Mouse (Mus musculus): Measurements from ENCODE around the gene Slc12a4. TPM values are rescaled to one million over a fixed set of nuclear protein-coding genes. Genes with fewer than 3 reads are reported as not detected.

Gene Slc12a4
- total RNA-seq, 1 experiment, result 70.1 TPM

DNA sequence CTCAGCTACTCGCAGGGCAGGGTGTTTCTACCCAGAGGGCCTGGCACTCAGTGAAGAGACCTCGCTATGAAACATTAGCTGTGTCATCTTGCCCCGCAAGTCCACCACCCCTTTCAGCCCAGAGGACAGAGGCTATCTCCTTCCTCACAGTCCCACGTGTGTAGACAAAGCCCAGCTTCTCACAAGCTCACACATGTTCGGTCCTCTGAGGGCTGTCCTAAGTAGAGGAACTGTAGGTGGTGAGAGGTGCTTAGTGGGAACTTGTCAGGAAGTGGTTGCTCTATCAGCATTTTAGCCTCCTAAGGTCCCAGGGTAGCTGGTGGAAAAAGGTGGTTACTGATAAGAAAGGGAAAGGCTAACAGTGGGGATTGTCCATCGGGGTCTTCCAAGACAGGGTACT, 30.8 kb downstream of the Slc12a4 start:
- TF ChIP-seq MAFK (IDR thresholded peaks at IDR 0.05; ENCODE audit: insufficient read depth, low read depth, low read length), result no peak
- TF ChIP-seq ZC3H11A (IDR thresholded peaks at IDR 0.05; ENCODE audit: borderline replicate concordance, low read depth, low read length), result no peak
- TF ChIP-seq ZNF384 (IDR thresholded peaks at IDR 0.05; ENCODE audit: low read depth, low read length), result no peak
- no peak for TF ChIP-seq HCFC1 (IDR thresholded peaks at IDR 0.05; ENCODE audit: borderline replicate concordance, insufficient read depth, low read length)
- TF ChIP-seq CHD2 (IDR thresholded peaks at IDR 0.05; ENCODE audit: low read depth, low read length), result no peak
- DNase-seq (ENCODE audit: low read depth, low spot score), result no peak
- no peak overlapping the region for H3K9ac ChIP-seq (ENCODE audit: insufficient read depth, low read depth, low read length, poor library complexity, severe bottlenecking)
- H3K36me3 ChIP-seq (ENCODE audit: control insufficient read depth, insufficient read depth, low read length, poor library complexity, severe bottlenecking), result no peaks in the 10 kb centered on the region; the same call in 1 of the 2 replicates
- H3K9me3 ChIP-seq (ENCODE audit: control insufficient read depth, insufficient read depth, low read depth, low read length), result no peaks in the 10 kb centered on the region
- in situ Hi-C loops (cut with MboI; ENCODE audit: low sequenced_read_pairs in 2 of 2, unreplicated experiment in 2 of 2), result no loop called here
- no peak overlapping the region for H3K4me3 ChIP-seq (ENCODE audit: insufficient read depth in 1 of 2, low read depth in 1 of 2, low read length in 2 of 2, poor library complexity in 1 of 2, severe bottlenecking in 1 of 2)
- H3K27ac ChIP-seq (ENCODE audit: insufficient read depth, low read depth, low read length, poor library complexity, severe bottlenecking), result no peak overlapping the region
- peaks cover 0 to 6% of the 10 kb centered on the region in 2 experiments; a peak in 2 of 4 replicates for H3K4me1 ChIP-seq (ENCODE audit: control insufficient read depth in 2 of 2, insufficient read depth in 2 of 2, low read length in 2 of 2, poor library complexity in 1 of 2)

DNA sequence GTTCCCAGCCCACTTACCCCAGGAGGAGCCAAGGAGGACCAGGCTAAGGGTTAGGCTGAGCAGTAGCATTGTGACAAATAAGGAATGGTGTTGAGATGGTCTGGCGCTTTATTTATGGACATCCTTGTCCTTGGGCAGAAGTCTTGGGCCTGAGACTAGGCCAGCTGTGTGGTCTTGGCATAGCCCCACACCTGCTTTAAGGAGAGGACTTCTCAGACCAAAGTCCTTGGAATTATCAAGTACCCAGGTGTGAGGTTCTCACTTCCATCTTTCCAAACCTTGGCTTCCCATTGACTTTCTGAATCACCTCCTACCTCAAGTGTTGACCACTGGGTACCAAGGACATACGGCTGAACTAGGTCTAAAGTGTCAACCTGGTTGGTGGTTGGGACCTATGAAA, 32.1 kb downstream of the Slc12a4 start, which contains the start of gene Ctrl:
Gene Ctrl, minus strand, starts transcription at position 101 of the 400 bp plus-strand sequence.
- Histone ChIP-seq H3K4me3 (ENCODE audit: insufficient read depth in 1 of 2, low read depth in 1 of 2, low read length in 2 of 2, poor library complexity in 1 of 2, severe bottlenecking in 1 of 2) (no peak within 1 kb of the TSS), H3K36me3 (ENCODE audit: control insufficient read depth, insufficient read depth, low read length, poor library complexity, severe bottlenecking) (no peaks in the 10 kb centered on the region; the same call in 1 of the 2 replicates), H3K4me1 (ENCODE audit: control insufficient read depth in 2 of 2, insufficient read depth in 2 of 2, low read length in 2 of 2, poor library complexity in 1 of 2) (peaks cover 0 to 6% of the 10 kb centered on the region in 2 experiments; a peak in 3 of 4 replicates), H3K9ac (ENCODE audit: insufficient read depth, low read depth, low read length, poor library complexity, severe bottlenecking) (no peak within 1 kb of the TSS), H3K27ac (ENCODE audit: insufficient read depth, low read depth, low read length, poor library complexity, severe bottlenecking) (no peak within 1 kb of the TSS), H3K9me3 (ENCODE audit: control insufficient read depth, insufficient read depth, low read depth, low read length) (no peaks in the 10 kb centered on the region)
- TF ChIP-seq MAFK (IDR thresholded peaks at IDR 0.05; ENCODE audit: insufficient read depth, low read depth, low read length) (no peak), ZNF384 (IDR thresholded peaks at IDR 0.05; ENCODE audit: low read depth, low read length) (no peak), ZC3H11A (IDR thresholded peaks at IDR 0.05; ENCODE audit: borderline replicate concordance, low read depth, low read length) (no peak)
- no peak for DNase-seq (ENCODE audit: low read depth, low spot score)
- in situ Hi-C loops (cut with MboI; ENCODE audit: low sequenced_read_pairs in 2 of 2, unreplicated experiment in 2 of 2), result no loop called here

DNA sequence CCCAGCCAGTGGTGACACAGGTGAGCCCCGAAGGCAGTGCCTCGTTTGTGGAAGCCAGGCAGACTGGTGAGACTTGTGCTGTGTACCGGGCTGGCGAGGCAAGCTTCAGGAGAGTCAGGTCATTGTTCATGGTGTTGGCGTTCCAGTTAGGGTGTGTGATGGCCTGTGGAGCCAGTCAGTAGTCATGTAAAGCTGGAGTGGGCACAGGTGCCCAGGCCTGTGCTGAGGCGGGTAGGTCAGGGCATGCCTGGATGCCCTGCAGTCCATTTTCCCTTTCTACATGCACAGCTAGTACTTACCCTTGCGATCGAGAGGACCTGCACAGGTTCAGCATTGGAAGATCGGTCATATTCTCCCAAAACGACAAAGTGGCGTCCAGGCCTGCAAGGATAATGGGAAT, 33.4 kb downstream of the Slc12a4 start:
- H3K4me3 ChIP-seq (ENCODE audit: insufficient read depth in 1 of 2, low read depth in 1 of 2, low read length in 2 of 2, poor library complexity in 1 of 2, severe bottlenecking in 1 of 2), result no peak overlapping the region
- TF ChIP-seq ZC3H11A (IDR thresholded peaks at IDR 0.05; ENCODE audit: borderline replicate concordance, low read depth, low read length) (no peak), MAFK (IDR thresholded peaks at IDR 0.05; ENCODE audit: insufficient read depth, low read depth, low read length) (no peak)
- H3K9ac ChIP-seq (ENCODE audit: insufficient read depth, low read depth, low read length, poor library complexity, severe bottlenecking), result no peak overlapping the region

DNA sequence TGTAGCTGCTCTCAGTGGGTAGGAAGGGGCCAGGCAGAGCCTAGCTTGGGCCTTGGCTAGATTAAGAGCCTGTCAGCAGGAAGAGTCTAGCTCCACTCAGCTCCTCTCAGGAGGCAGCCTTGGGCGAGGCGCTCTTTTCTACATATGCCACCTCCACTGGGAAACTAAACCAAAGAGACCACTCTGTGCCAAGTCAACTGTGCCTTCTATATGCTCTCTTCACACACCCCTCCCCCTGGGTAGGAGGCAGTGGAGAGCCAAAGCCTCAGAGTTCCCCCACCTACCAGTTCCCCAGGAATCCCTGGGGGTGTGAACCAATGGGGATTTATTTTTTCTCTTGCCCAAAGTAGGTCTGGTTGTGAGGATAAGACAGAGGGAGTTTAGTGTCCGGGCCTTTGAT, 34.6 kb downstream of the Slc12a4 start:
- in situ Hi-C loops (cut with MboI; ENCODE audit: low sequenced_read_pairs in 2 of 2, unreplicated experiment in 2 of 2), result no loop called here
- H3K36me3 ChIP-seq (ENCODE audit: control insufficient read depth, insufficient read depth, low read length, poor library complexity, severe bottlenecking), result peaks cover 2% of the 10 kb centered on the region; the same call in 1 of the 2 replicates

More for the DNA sequence above, 33.4 kb downstream of the Slc12a4 start:
- H3K9me3 ChIP-seq (ENCODE audit: control insufficient read depth, insufficient read depth, low read depth, low read length), result no peaks in the 10 kb centered on the region
- in situ Hi-C loops (cut with MboI; ENCODE audit: low sequenced_read_pairs in 2 of 2, unreplicated experiment in 2 of 2), result no loop called here
- no peak overlapping the region for H3K27ac ChIP-seq (ENCODE audit: insufficient read depth, low read depth, low read length, poor library complexity, severe bottlenecking)
- no peak for DNase-seq (ENCODE audit: low read depth, low spot score)
- H3K36me3 ChIP-seq (ENCODE audit: control insufficient read depth, insufficient read depth, low read length, poor library complexity, severe bottlenecking), result no peaks in the 10 kb centered on the region; the same call in 1 of the 2 replicates
- peaks cover 0 to 6% of the 10 kb centered on the region in 2 experiments; a peak in 3 of 4 replicates for H3K4me1 ChIP-seq (ENCODE audit: control insufficient read depth in 2 of 2, insufficient read depth in 2 of 2, low read length in 2 of 2, poor library complexity in 1 of 2)

DNA sequence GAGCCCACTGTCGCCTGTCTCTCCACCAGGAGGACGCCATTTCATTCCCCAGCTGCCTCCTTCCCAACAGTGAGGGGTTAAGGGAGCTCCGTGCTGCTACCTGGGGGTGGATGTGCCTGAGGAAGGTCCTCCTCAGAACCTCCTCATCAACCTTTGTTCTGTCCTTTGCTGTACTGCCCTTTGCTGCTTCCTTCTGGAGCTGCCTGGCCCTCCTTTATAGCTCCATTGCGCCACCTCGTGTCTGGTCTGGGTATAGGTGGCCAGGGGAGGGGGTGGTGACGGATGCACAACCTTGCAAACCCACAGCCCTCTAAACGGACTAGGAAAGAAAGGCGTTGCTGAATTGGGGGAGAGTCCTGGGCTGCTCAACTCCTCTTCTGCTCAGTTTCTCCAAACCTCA, 35.3 kb downstream of the Slc12a4 start:
- no peak overlapping the region for H3K27ac ChIP-seq (ENCODE audit: insufficient read depth, low read depth, low read length, poor library complexity, severe bottlenecking)
- H3K9me3 ChIP-seq (ENCODE audit: control insufficient read depth, insufficient read depth, low read depth, low read length), result no peaks in the 10 kb centered on the region
- H3K36me3 ChIP-seq (ENCODE audit: control insufficient read depth, insufficient read depth, low read length, poor library complexity, severe bottlenecking), result peaks cover 2% of the 10 kb centered on the region; the same call in 1 of the 2 replicates
- no peak overlapping the region for H3K9ac ChIP-seq (ENCODE audit: insufficient read depth, low read depth, low read length, poor library complexity, severe bottlenecking)
- DNase-seq (ENCODE audit: low read depth, low spot score), result peak; percentile 76
- in situ Hi-C loops (cut with MboI; ENCODE audit: low sequenced_read_pairs in 2 of 2, unreplicated experiment in 2 of 2), result no loop called here
- no peak overlapping the region for H3K4me3 ChIP-seq (ENCODE audit: insufficient read depth in 1 of 2, low read depth in 1 of 2, low read length in 2 of 2, poor library complexity in 1 of 2, severe bottlenecking in 1 of 2)
- TF ChIP-seq HCFC1 (IDR thresholded peaks at IDR 0.05; ENCODE audit: borderline replicate concordance, insufficient read depth, low read length) (no peak), ZC3H11A (IDR thresholded peaks at IDR 0.05; ENCODE audit: borderline replicate concordance, low read depth, low read length) (0 out of 2 replicates have a peak, but pooled peaks have one; percentile 44)
- peaks cover 0 to 3% of the 10 kb centered on the region in 2 experiments; a peak in 2 of 4 replicates for H3K4me1 ChIP-seq (ENCODE audit: control insufficient read depth in 2 of 2, insufficient read depth in 2 of 2, low read length in 2 of 2, poor library complexity in 1 of 2)

More for the DNA sequence above, 34.6 kb downstream of the Slc12a4 start:
- TF ChIP-seq ZNF384 (IDR thresholded peaks at IDR 0.05; ENCODE audit: low read depth, low read length) (no peak), HCFC1 (IDR thresholded peaks at IDR 0.05; ENCODE audit: borderline replicate concordance, insufficient read depth, low read length) (no peak), ZC3H11A (IDR thresholded peaks at IDR 0.05; ENCODE audit: borderline replicate concordance, low read depth, low read length) (no peak), MAFK (IDR thresholded peaks at IDR 0.05; ENCODE audit: insufficient read depth, low read depth, low read length) (no peak), CHD2 (IDR thresholded peaks at IDR 0.05; ENCODE audit: low read depth, low read length) (no peak)
- no peak overlapping the region for H3K27ac ChIP-seq (ENCODE audit: insufficient read depth, low read depth, low read length, poor library complexity, severe bottlenecking)
- no peak overlapping the region for H3K4me3 ChIP-seq (ENCODE audit: insufficient read depth in 1 of 2, low read depth in 1 of 2, low read length in 2 of 2, poor library complexity in 1 of 2, severe bottlenecking in 1 of 2)
- H3K4me1 ChIP-seq (ENCODE audit: control insufficient read depth in 2 of 2, insufficient read depth in 2 of 2, low read length in 2 of 2, poor library complexity in 1 of 2), result peaks cover 0 to 9% of the 10 kb centered on the region in 2 experiments; a peak in 3 of 4 replicates
- no peak overlapping the region for H3K9ac ChIP-seq (ENCODE audit: insufficient read depth, low read depth, low read length, poor library complexity, severe bottlenecking)
- no peaks in the 10 kb centered on the region for H3K9me3 ChIP-seq (ENCODE audit: control insufficient read depth, insufficient read depth, low read depth, low read length)
- no peak for DNase-seq (ENCODE audit: low read depth, low spot score)

All from ES-E14 (cell line).